Mouse (Mus musculus) megakaryocyte, adult 5-6 weeks (primary cell): ENCODE measurements around the gene 1110032A03Rik. TPM values are rescaled to one million over a fixed set of nuclear protein-coding genes. Genes with fewer than 3 reads are reported as not detected.
A peak's percentile ranks its signal among the peaks of the same experiment; 100 is the strongest.

ENCODE experiments used
- ATAC-seq: 2 replicates; pipeline ENCODE4 v1.8.0; 2016; ENCODE audit warnings: mild to moderate bottlenecking, inconsistent platforms; ENCODE audit not compliant: poor library complexity, severe bottlenecking
- total RNA-seq, 2 experiments: library from RNA; stranded (forward) in 1 of 2; stranded (reverse) in 1 of 2; fragments of 153-499, 151-499 nt in 1 of 2; fragments of 221-1000, 200-1000 nt in 1 of 2; gene quantifications; 2 replicates each; pipeline versions ENCODE4 v1.2.3 to v1.2.4; 2015 to 2017

Gene 1110032A03Rik
- total RNA-seq, 2 experiments from 2014 or later: 14.2 to 15.1 TPM

DNA sequence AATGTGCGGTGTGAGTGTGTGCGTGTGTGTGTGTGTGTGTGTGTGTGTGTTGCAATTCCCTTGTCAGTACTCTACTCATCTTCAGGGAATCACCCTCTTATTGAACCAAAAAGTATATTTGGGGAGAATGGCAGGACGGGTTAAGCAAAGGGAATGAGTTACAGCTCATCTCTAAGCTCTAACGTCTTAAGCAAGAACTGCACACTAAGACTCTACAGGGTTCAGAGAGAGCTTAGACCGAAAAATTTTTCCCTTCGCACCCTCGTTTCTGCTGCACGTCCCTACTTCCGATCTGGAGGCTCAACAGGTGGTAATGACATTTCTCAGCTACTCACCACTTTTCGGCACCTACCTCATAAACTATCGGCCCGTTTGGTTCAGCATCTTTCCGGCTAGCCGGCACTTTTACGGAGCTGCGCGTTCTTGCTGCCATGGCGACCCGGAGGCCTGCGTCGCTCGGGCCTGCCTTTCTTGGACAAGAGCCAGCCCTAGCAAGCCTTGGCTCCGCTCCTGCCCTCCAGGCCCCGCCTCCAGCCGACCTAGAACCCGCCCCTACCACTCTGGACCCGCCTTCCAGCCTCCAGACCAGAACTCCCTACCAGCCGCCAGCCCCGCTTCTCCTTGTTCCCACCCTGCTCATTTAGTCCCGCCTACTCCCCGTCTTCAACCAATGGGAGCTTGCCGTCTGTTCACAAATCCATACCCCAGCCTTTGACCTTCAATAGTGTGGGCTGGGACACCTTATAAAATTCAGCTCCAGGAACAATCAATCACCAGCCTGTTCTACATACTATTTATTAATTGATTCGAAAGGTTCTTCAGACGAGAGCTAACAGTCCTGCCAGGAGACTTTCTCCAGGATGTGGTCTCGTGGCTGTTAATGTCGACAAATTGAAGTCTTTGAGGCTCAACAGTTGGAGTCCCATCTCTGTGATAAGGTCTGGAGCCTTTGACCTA lies 36.1 kb downstream of the 1110032A03Rik start, which contains the start of gene Dixdc1:
Dixdc1 (minus strand) TSS at position 604 of the 957 bp plus-strand sequence.
- ATAC-seq: peak; percentile 98

DNA sequence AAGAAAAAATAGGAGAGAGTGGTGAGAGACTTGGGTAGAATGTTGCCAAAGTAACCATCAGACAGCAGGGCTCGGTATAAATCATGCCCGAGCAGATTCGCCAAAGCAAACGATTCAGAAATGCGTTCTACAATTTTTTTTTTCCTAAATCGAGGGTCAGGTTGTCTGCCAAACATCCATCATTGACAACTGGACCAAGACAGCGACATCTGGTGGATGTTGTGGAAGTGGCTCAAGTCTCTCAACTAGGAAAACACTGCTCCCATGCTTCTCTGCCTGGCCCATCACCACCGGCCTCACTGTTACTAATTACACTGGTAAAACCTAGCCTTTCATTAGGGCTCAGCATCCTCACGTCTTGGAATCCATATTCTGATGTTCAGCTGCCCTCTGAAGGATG lies 40.3 kb downstream of the 1110032A03Rik start:
- no peak for ATAC-seq

GRCm38 (mm10) chr9:50732560-50732959 lies 42.8 kb downstream of the 1110032A03Rik start:
- no peak for ATAC-seq

GRCm38 (mm10) chr9:50729600-50729999 lies 45.7 kb downstream of the 1110032A03Rik start:
- no peak for ATAC-seq

DNA sequence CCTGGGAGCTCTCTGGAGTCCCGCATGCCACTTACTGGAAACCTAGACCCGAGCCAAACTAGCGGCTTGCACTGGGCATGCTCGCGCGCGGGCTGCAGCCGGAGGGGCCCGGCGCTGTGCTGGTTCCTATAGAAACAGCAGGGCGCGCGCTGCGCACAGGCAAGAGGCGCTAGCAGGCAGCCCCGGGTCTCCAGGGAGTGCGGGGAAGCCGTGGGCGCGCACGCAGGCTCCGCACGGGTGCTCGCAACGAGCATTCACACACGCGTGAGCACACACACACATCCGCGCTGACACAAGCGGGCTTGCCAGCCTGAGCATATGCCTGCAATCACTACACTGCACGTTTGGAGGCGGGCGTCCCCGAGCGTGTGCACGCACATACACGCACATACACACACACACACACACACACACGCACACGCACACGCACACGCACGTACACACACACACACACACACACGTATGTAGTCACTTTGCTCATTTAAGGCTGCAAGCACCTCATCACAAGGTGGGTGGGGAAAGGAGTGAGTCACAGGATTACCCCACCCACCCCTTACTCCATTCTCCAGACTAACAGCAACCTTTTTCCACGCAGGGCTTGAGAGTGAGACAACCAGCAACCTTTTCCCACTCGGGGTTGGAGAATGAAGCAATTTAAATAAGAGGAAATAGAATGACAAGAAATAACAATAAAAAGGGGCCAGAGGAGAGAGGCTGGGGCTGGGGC lies 47.2 kb downstream of the 1110032A03Rik start:
- ATAC-seq: peak; percentile 62

DNA sequence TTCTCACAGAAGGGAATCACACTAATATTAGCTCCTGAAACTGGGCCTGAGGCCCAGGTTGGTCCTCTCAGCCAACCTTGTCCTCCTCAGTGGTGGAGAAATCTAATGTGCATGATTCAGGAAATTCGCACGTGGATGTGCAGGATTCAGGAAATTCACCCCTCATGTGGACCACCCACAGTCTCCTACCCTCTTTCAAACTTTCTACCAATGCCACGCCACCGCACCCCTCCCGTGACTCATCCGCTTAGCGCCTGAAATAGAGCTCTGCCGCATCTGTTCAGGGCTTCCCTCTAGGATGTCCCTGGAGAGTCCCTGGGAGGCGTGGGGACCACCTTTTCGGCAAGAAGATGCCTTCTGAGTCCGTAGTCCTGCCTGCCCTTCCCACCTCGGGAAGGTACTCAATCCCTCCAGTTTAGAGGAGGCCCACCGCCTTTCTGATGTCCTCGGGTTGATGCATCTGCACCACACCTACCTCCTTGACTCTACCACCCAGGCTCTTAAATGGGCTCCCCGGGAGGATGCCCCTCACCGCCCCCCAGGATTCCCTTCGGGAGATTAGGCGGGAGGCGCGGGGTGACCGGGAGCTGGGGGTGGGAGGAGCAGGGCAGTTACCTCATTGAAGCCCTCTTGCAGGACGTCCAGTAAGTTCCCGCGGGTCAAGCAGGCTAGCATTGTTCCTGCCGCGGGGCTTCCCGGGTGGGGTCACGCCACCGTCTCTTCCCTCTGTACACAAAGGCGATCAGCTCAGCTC lies 48.0 kb downstream of the 1110032A03Rik start:
- ATAC-seq: peak; percentile 21; the same call in 1 of the 2 replicates

- ATAC-seq: no peak
Observed at GRCm38 (mm10) chr9:50725921-50726590, 49.3 kb downstream of the 1110032A03Rik start.

- no peak for ATAC-seq
Observed at GRCm38 (mm10) chr9:50724661-50725330, 50.5 kb downstream of the 1110032A03Rik start.

- no peak for ATAC-seq
Observed at GRCm38 (mm10) chr9:50724147-50724546, 51.2 kb downstream of the 1110032A03Rik start.

DNA sequence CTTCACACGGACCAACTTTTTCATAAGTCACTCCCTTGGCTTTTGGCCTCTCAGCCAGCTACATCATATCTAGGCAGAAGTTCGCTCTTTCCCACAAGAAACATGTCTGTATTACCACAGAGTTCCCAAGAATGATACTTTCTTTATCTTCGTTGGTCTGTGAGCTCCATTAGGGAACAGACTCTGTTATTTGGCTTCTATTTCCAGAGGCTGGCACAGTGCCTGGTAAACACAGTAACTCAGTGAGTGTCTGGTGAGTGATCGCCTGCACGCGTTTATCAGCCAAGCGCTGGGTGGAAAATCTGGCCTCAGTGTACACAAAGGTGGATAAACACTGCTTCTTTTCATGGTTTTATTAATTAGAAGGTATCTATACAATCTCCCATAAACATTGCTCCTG lies 51.9 kb downstream of the 1110032A03Rik start:
- no peak for ATAC-seq

- ATAC-seq: no peak
Observed at GRCm38 (mm10) chr9:50722451-50722911, 52.8 kb downstream of the 1110032A03Rik start.

DNA sequence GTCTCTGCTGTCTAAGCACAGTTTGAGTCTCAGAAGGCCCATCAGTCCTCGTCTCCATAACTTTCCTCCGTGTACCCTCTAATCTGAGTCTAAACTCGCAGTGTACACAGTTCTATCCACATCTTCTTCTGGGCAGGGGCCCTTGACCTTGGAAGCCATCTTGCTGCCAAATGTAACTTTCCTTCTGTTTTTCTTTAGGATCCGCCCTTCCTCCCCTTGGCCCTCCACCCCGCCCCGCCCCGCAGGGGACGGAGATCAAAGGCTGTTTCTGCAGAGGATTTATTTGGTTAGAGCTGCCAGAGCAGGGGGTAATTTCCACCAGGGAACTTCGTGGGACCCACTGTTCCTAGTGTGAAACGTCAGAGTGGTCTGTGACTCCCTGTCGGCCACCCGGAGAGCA lies 54.3 kb downstream of the 1110032A03Rik start:
- ATAC-seq: no peak

DNA sequence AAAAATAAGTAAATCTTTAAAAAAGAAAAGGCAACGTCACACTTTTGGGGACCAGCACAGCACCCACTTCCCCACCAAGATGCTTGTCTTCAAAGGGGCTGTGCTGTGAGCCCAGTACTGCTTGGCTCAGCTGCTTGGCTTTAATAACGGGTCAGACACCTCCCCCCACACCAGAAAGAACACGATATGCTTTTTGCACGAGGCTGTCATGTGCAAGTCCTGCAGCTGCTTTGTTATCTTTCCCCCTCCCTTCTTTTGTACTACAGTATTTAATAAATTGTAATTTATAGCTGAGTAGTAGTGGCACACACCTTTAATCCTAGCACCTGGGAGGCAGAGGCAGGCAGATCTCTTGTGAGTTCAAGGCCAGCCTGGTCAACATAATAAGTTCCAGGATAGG lies 56.4 kb downstream of the 1110032A03Rik start:
- ATAC-seq: no peak

DNA sequence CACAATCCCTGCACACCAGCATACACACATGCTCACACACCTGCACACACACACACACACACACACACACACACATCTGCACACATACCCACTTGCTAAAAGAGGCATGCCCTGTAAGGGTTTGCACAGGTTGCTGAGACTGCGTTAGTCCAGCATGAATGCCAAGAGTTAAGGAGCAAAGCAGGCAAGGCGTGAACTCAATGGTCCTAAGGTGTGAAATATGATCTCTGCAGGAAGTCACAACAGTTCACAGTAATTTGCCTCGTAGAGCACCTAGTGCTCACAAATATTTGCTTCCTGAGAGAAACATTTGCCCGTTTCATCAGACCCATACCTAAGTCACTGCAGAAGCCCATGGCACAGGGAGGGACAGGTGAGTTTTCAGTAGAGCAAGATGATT lies 61.1 kb downstream of the 1110032A03Rik start:
- ATAC-seq: no peak

Other genes with a start within 250 kb of the 1110032A03Rik start
- 97.1 and 106 TPM in 2 replicates for gene Pts, start 246.8 kb downstream of the 1110032A03Rik start, total RNA-seq (2015)
- gene Pts, start 246.8 kb downstream of the 1110032A03Rik start, total RNA-seq (2017): 61.2 and 67.4 TPM in 2 replicates
- 9.9 and 20.1 TPM in 2 replicates for gene Il18, start 220.7 kb downstream of the 1110032A03Rik start, total RNA-seq (2015)
- gene Il18, start 220.7 kb downstream of the 1110032A03Rik start, total RNA-seq (2017): 10.2 and 14.5 TPM in 2 replicates
- gene Bco2, start 220.3 kb downstream of the 1110032A03Rik start, total RNA-seq (2015): 0.39 and 0.49 TPM in 2 replicates
- 0.85 and 1.6 TPM in 2 replicates for gene Bco2, start 220.3 kb downstream of the 1110032A03Rik start, total RNA-seq (2017)
- gene Tex12, start 214.2 kb downstream of the 1110032A03Rik start, total RNA-seq (2015): not detected in 2 replicates
- not detected in 2 replicates for gene Tex12, start 214.2 kb downstream of the 1110032A03Rik start, total RNA-seq (2017)
- 165 and 185 TPM in 2 replicates for gene Sdhd, start 171.7 kb downstream of the 1110032A03Rik start, total RNA-seq (2015)
- gene Sdhd, start 171.7 kb downstream of the 1110032A03Rik start, total RNA-seq (2017): 130 and 132 TPM in 2 replicates
- 78.7 and 89.2 TPM in 2 replicates for gene Timm8b, start 171.6 kb downstream of the 1110032A03Rik start, total RNA-seq (2015)
- 163 and 189 TPM in 2 replicates for gene Timm8b, start 171.6 kb downstream of the 1110032A03Rik start, total RNA-seq (2017)
- gene Pih1d2, start 158.2 kb downstream of the 1110032A03Rik start, total RNA-seq (2015): 0.48 TPM in 1 of 2 replicates, not detected in the other
- 0.40 TPM in 1 of 2 replicates, not detected in the other for gene Pih1d2, start 158.2 kb downstream of the 1110032A03Rik start, total RNA-seq (2017)
- 19.6 and 26.2 TPM in 2 replicates for gene Nkapd1, start 158.1 kb downstream of the 1110032A03Rik start, total RNA-seq (2015)
- 22.4 and 25.3 TPM in 2 replicates for gene Nkapd1, start 158.1 kb downstream of the 1110032A03Rik start, total RNA-seq (2017)
- 27.6 and 28.5 TPM in 2 replicates for gene Dlat, start 115.7 kb downstream of the 1110032A03Rik start, total RNA-seq (2015)
- 21.7 and 34.4 TPM in 2 replicates for gene Dlat, start 115.7 kb downstream of the 1110032A03Rik start, total RNA-seq (2017)
- gene Dixdc1, start 36.0 kb downstream of the 1110032A03Rik start, total RNA-seq (2015): not detected in 2 replicates
- not detected in 2 replicates for gene Dixdc1, start 36.0 kb downstream of the 1110032A03Rik start, total RNA-seq (2017)
- gene 2310030G06Rik, start 29.0 kb downstream of the 1110032A03Rik start, total RNA-seq (2015): not detected in 2 replicates
- not detected in 2 replicates for gene 2310030G06Rik, start 29.0 kb downstream of the 1110032A03Rik start, total RNA-seq (2017)
- gene Cryab, start 24.2 kb downstream of the 1110032A03Rik start, total RNA-seq (2015): 1.8 and 3.9 TPM in 2 replicates
- 0.62 and 3.1 TPM in 2 replicates for gene Cryab, start 24.2 kb downstream of the 1110032A03Rik start, total RNA-seq (2017)
- not detected in 2 replicates for gene Hspb2, start 23.2 kb downstream of the 1110032A03Rik start, total RNA-seq (2015)
- not detected in 2 replicates for gene Hspb2, start 23.2 kb downstream of the 1110032A03Rik start, total RNA-seq (2017)
- gene Fdxacb1, start 7.3 kb downstream of the 1110032A03Rik start, total RNA-seq (2015): 5.8 and 6.4 TPM in 2 replicates
- 4.7 and 4.8 TPM in 2 replicates for gene Fdxacb1, start 7.3 kb downstream of the 1110032A03Rik start, total RNA-seq (2017)
- gene Alg9, start 501 bp downstream of the 1110032A03Rik start, total RNA-seq (2015): 13.1 and 14.3 TPM in 2 replicates
- 13.4 and 15.1 TPM in 2 replicates for gene Alg9, start 501 bp downstream of the 1110032A03Rik start, total RNA-seq (2017)
- gene Ppp2r1b, start 69.8 kb upstream of the 1110032A03Rik start, total RNA-seq (2015): 17.8 and 18.7 TPM in 2 replicates
- 24.0 and 26.6 TPM in 2 replicates for gene Ppp2r1b, start 69.8 kb upstream of the 1110032A03Rik start, total RNA-seq (2017)
- 26.8 and 30.9 TPM in 2 replicates for gene Sik2, start 233.6 kb upstream of the 1110032A03Rik start, total RNA-seq (2015)
- gene Sik2, start 233.6 kb upstream of the 1110032A03Rik start, total RNA-seq (2017): 15.6 and 20.2 TPM in 2 replicates